Mouse (Mus musculus): ENCODE results near the gene Eppin. TPM values are rescaled to one million over a fixed set of nuclear protein-coding genes. Genes with fewer than 3 reads are reported as not detected.

Gene Eppin
- not detected in 2 replicates for polyA plus RNA-seq (2011; ENCODE audit: insufficient read depth, insufficient read length, low read depth, missing spikeins)

- TF ChIP-seq EP300 (IDR thresholded peaks at IDR 0.05; ENCODE audit: insufficient read depth, low read depth, low read length), result no peak
- H3K4me3 ChIP-seq (ENCODE audit: low read depth, low read length), result no peak within 1 kb of the TSS
- no peaks in the 10 kb centered on the region for H3K36me3 ChIP-seq (ENCODE audit: control insufficient read depth, insufficient read depth, low read length, poor library complexity, severe bottlenecking)
- H3K9me3 ChIP-seq (replicated peaks; ENCODE audit: control insufficient read depth, insufficient read depth, low read length, poor library complexity, severe bottlenecking), result no peaks in the 10 kb centered on the region
- H3K27ac ChIP-seq (ENCODE audit: insufficient read depth, low read length), result no peak within 1 kb of the TSS
- no peak within 1 kb of the TSS for H3K9ac ChIP-seq (ENCODE audit: low read depth, poor library complexity, severe bottlenecking)
- no peaks in the 10 kb centered on the region for H3K4me1 ChIP-seq (ENCODE audit: control insufficient read depth, insufficient read depth, low read length)
- H3K27me3 ChIP-seq (ENCODE audit: control insufficient read depth, insufficient read depth, low read length, poor library complexity, severe bottlenecking), result no peaks in the 10 kb centered on the region
These were observed at the start of gene Eppin for GRCm38 (mm10) chr2:164593494-164593893. Gene Eppin, minus strand, starts transcription at chr2:164593594.

GRCm38 (mm10) chr2:164641881-164642673 lies 48.7 kb upstream of the Eppin start:
- no peak overlapping the region for H3K4me3 ChIP-seq (ENCODE audit: low read depth, low read length)
- no peaks in the 10 kb centered on the region for H3K4me1 ChIP-seq (ENCODE audit: control insufficient read depth, insufficient read depth, low read length)

GRCm38 (mm10) chr2:164641129-164641528 lies 47.7 kb upstream of the Eppin start:
- no peak overlapping the region for H3K27ac ChIP-seq (ENCODE audit: insufficient read depth, low read length)
- 0 out of 2 replicates have a peak, but pooled peaks cover 2% of the 10 kb centered on the region for H3K9me3 ChIP-seq (replicated peaks; ENCODE audit: control insufficient read depth, insufficient read depth, low read length, poor library complexity, severe bottlenecking)
- no peak overlapping the region for H3K9ac ChIP-seq (ENCODE audit: low read depth, poor library complexity, severe bottlenecking)
- H3K4me1 ChIP-seq (ENCODE audit: control insufficient read depth, insufficient read depth, low read length), result no peaks in the 10 kb centered on the region
- no peak overlapping the region for H3K4me3 ChIP-seq (ENCODE audit: low read depth, low read length)
- no peaks in the 10 kb centered on the region for H3K36me3 ChIP-seq (ENCODE audit: control insufficient read depth, insufficient read depth, low read length, poor library complexity, severe bottlenecking)
- H3K27me3 ChIP-seq (ENCODE audit: control insufficient read depth, insufficient read depth, low read length, poor library complexity, severe bottlenecking), result no peaks in the 10 kb centered on the region
- TF ChIP-seq POLR2A (IDR thresholded peaks at IDR 0.05; ENCODE audit: insufficient read depth, low read length), result no peak
- no peak for TF ChIP-seq CTCF (IDR thresholded peaks at IDR 0.05; ENCODE audit: low read depth, low read length)
- TF ChIP-seq EP300 (IDR thresholded peaks at IDR 0.05; ENCODE audit: insufficient read depth, low read depth, low read length), result no peak

More at GRCm38 (mm10) chr2:164641881-164642673, 48.7 kb upstream of the Eppin start:
- H3K27ac ChIP-seq (ENCODE audit: insufficient read depth, low read length), result no peak overlapping the region
- H3K9ac ChIP-seq (ENCODE audit: low read depth, poor library complexity, severe bottlenecking), result no peak overlapping the region
- TF ChIP-seq CTCF (IDR thresholded peaks at IDR 0.05; ENCODE audit: low read depth, low read length) (no peak), EP300 (IDR thresholded peaks at IDR 0.05; ENCODE audit: insufficient read depth, low read depth, low read length) (no peak), POLR2A (IDR thresholded peaks at IDR 0.05; ENCODE audit: insufficient read depth, low read length) (no peak)
- H3K36me3 ChIP-seq (ENCODE audit: control insufficient read depth, insufficient read depth, low read length, poor library complexity, severe bottlenecking), result no peaks in the 10 kb centered on the region
- no peaks in the 10 kb centered on the region for H3K27me3 ChIP-seq (ENCODE audit: control insufficient read depth, insufficient read depth, low read length, poor library complexity, severe bottlenecking)
- no peaks in the 10 kb centered on the region for H3K9me3 ChIP-seq (replicated peaks; ENCODE audit: control insufficient read depth, insufficient read depth, low read length, poor library complexity, severe bottlenecking)

- Histone ChIP-seq H3K9me3 (replicated peaks; ENCODE audit: control insufficient read depth, insufficient read depth, low read length, poor library complexity, severe bottlenecking) (0 out of 2 replicates have a peak, but pooled peaks cover 2% of the 10 kb centered on the region), H3K4me1 (ENCODE audit: control insufficient read depth, insufficient read depth, low read length) (no peaks in the 10 kb centered on the region), H3K4me3 (ENCODE audit: low read depth, low read length) (no peak within 1 kb of the TSS), H3K27me3 (ENCODE audit: control insufficient read depth, insufficient read depth, low read length, poor library complexity, severe bottlenecking) (no peaks in the 10 kb centered on the region), H3K36me3 (ENCODE audit: control insufficient read depth, insufficient read depth, low read length, poor library complexity, severe bottlenecking) (no peaks in the 10 kb centered on the region), H3K9ac (ENCODE audit: low read depth, poor library complexity, severe bottlenecking) (no peak within 1 kb of the TSS), H3K27ac (ENCODE audit: insufficient read depth, low read length) (no peak within 1 kb of the TSS)
- TF ChIP-seq EP300 (IDR thresholded peaks at IDR 0.05; ENCODE audit: insufficient read depth, low read depth, low read length), result no peak
- no peak for TF ChIP-seq CTCF (IDR thresholded peaks at IDR 0.05; ENCODE audit: low read depth, low read length)
- TF ChIP-seq POLR2A (IDR thresholded peaks at IDR 0.05; ENCODE audit: insufficient read depth, low read length), result no peak
These were observed 45.3 kb upstream of the Eppin start, which contains the start of gene Wfdc16 for GRCm38 (mm10) chr2:164638696-164639095. Gene Wfdc16, minus strand, starts transcription at chr2:164638796.

GRCm38 (mm10) chr2:164635266-164635665 lies 41.9 kb upstream of the Eppin start:
- no peaks in the 10 kb centered on the region for H3K36me3 ChIP-seq (ENCODE audit: control insufficient read depth, insufficient read depth, low read length, poor library complexity, severe bottlenecking)
- H3K9me3 ChIP-seq (replicated peaks; ENCODE audit: control insufficient read depth, insufficient read depth, low read length, poor library complexity, severe bottlenecking), result 0 out of 2 replicates have a peak, but pooled peaks cover 2% of the 10 kb centered on the region
- H3K4me3 ChIP-seq (ENCODE audit: low read depth, low read length), result no peak overlapping the region
- H3K9ac ChIP-seq (ENCODE audit: low read depth, poor library complexity, severe bottlenecking), result no peak overlapping the region
- TF ChIP-seq CTCF (IDR thresholded peaks at IDR 0.05; ENCODE audit: low read depth, low read length), result no peak
- no peak for TF ChIP-seq EP300 (IDR thresholded peaks at IDR 0.05; ENCODE audit: insufficient read depth, low read depth, low read length)
- no peak for TF ChIP-seq POLR2A (IDR thresholded peaks at IDR 0.05; ENCODE audit: insufficient read depth, low read length)
- H3K27me3 ChIP-seq (ENCODE audit: control insufficient read depth, insufficient read depth, low read length, poor library complexity, severe bottlenecking), result no peaks in the 10 kb centered on the region
- H3K4me1 ChIP-seq (ENCODE audit: control insufficient read depth, insufficient read depth, low read length), result no peaks in the 10 kb centered on the region
- no peak overlapping the region for H3K27ac ChIP-seq (ENCODE audit: insufficient read depth, low read length)

- no peaks in the 10 kb centered on the region for H3K36me3 ChIP-seq (ENCODE audit: control insufficient read depth, insufficient read depth, low read length, poor library complexity, severe bottlenecking)
- no peaks in the 10 kb centered on the region for H3K9me3 ChIP-seq (replicated peaks; ENCODE audit: control insufficient read depth, insufficient read depth, low read length, poor library complexity, severe bottlenecking)
- H3K27me3 ChIP-seq (ENCODE audit: control insufficient read depth, insufficient read depth, low read length, poor library complexity, severe bottlenecking), result no peaks in the 10 kb centered on the region
- H3K9ac ChIP-seq (ENCODE audit: low read depth, poor library complexity, severe bottlenecking), result no peak overlapping the region
- H3K4me1 ChIP-seq (ENCODE audit: control insufficient read depth, insufficient read depth, low read length), result no peaks in the 10 kb centered on the region
- no peak overlapping the region for H3K4me3 ChIP-seq (ENCODE audit: low read depth, low read length)
- H3K27ac ChIP-seq (ENCODE audit: insufficient read depth, low read length), result no peak overlapping the region
- TF ChIP-seq POLR2A (IDR thresholded peaks at IDR 0.05; ENCODE audit: insufficient read depth, low read length) (no peak), CTCF (IDR thresholded peaks at IDR 0.05; ENCODE audit: low read depth, low read length) (no peak)
These were observed 28.4 kb upstream of the Eppin start for GRCm38 (mm10) chr2:164621775-164622174.
